Mouse (Mus musculus) lung, adult 2 months (tissue): ENCODE results near the gene Pfn3. TPM values are rescaled to one million over a fixed set of nuclear protein-coding genes. Genes with fewer than 3 reads are reported as not detected.

ENCODE experiments used
- DNase-seq: peaks from one replicate; pipeline ENCODE4 v3.0.0; 2022
- H3K4me1 ChIP-seq: fragments of 200-500 bp; 2 replicates; pipeline ENCODE4 v1.6.1; 2011; ENCODE audit warnings: low read length; ENCODE audit not compliant: control insufficient read depth, insufficient read depth
- H3K4me3 ChIP-seq: fragments of 200-500 bp; replicated peaks from 2 replicates; pipeline ENCODE3; 2011; ENCODE audit warnings: low read depth, mild to moderate bottlenecking, control low read depth, low read length; ENCODE audit errors: extremely low read depth
- CTCF ChIP-seq: fragments of 200-500 bp; IDR thresholded peaks from 2 replicates; pipeline ENCODE4 v1.5.1; 2011; ENCODE audit warnings: mild to moderate bottlenecking, low read length, control low read depth; ENCODE audit not compliant: insufficient read depth
- POLR2A ChIP-seq: fragments of 200-500 bp; IDR thresholded peaks from 2 replicates; pipeline ENCODE4 v1.6.1; 2011; ENCODE audit warnings: low read depth, mild to moderate bottlenecking, control low read depth, low read length, borderline replicate concordance; ENCODE audit errors: extremely low read depth
- WGBS: fragments of 180-500 bp; shearing (Covaris S2); methylation state at CpG from one replicate; pipeline ENCODE4 v1.1.7; 2018; 5-methylcytosine and 5-hydroxymethylcytosine counted together
- polyA plus RNA-seq: library from polyadenylated mRNA; depleted of rRNA; stranded (reverse); fragments of >200 nt; gene quantifications from 2 replicates; pipeline ENCODE4 v1.2.3, GENCODE M21; 2012

Gene Pfn3
- polyA plus RNA-seq, 1 experiment: not detected

DNA sequence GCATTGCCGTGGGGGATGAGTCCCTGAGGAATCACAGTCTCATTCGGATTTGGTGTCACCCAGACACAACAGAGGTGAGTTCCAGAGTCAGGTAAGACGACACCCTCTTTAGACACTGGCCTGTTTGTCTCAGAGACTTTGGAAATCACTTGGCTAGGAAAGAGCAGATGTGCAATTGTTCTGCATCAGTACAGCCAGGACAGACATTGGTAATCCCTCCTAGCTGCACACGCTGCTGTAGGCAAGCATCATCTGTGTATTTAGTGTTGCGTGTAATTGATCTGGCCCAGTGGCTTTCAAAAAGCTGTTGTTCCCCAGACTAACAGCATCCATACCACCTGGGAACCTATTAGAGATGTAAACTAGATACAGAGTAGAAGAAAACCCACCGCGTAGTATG, 11.8 kb downstream of the Pfn3 start:
- no peaks in the 10 kb centered on the region for H3K4me1 ChIP-seq
- no peak for TF ChIP-seq POLR2A
- no peak for TF ChIP-seq CTCF
- DNase-seq: no peak
- 74% methylated on average over 7 of the region's 7 CpGs for WGBS
- H3K4me3 ChIP-seq: no peak overlapping the region

DNA sequence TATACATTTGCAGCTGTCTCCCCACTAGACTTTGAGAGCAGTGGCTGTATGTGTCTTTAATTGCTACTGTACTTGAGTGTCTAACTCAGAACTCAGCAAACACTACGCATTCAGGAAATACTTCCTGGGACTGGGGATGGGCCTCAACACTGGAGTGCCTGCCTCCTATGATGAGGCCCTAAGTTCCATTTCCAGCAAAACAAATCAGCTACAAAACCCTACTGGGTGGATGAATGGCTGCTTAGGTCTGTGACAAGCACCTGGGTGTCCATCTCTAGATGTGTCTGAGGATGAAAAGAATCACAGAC, 15.0 kb downstream of the Pfn3 start:
- no peak overlapping the region for H3K4me3 ChIP-seq
- WGBS: 27% methylated on average over 1 of the region's 1 CpGs
- no peak for TF ChIP-seq POLR2A
- no peak for TF ChIP-seq CTCF
- H3K4me1 ChIP-seq: no peaks in the 10 kb centered on the region
- DNase-seq: no peak

DNA sequence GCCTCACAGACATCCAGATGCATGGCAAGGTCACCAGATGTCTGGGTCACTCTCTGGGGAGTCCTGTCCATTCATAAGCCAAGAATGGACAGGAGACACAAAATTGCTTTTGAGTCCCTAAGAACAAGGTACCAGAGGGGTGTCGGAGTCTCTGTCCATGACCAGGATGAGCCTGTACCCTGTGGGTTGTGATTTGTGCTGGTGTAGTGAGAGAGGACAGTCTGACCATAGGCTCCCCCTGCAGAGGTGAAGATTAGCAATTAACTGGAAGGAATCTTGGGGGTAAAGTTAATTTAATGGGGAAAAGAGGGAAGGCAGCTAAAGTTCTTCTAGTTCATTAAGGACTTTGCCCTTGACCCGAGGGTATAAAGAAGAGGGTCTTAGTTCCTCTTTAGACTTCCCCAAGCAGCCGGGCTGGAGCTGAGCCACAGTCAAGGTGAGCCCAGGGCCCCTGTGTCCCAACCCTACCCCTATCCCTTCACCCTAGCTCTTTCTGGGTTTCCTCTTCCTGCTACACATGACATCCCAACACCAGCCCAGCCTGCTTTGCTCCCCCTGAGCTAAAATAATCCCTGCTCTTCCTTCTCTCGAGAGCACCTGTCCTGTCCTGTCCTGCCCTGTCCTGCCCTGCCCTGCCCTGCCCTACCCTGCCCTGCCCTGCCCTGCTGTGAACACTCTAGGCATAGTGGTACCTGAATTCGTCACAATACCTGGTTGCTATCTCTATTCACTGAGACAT, 15.6 kb downstream of the Pfn3 start:
- H3K4me3 ChIP-seq: no peak overlapping the region
- WGBS: 55% methylated on average over 5 of the region's 5 CpGs
- H3K4me1 ChIP-seq: no peaks in the 10 kb centered on the region
- no peak for DNase-seq
- TF ChIP-seq CTCF: no peak
- TF ChIP-seq POLR2A: no peak

DNA sequence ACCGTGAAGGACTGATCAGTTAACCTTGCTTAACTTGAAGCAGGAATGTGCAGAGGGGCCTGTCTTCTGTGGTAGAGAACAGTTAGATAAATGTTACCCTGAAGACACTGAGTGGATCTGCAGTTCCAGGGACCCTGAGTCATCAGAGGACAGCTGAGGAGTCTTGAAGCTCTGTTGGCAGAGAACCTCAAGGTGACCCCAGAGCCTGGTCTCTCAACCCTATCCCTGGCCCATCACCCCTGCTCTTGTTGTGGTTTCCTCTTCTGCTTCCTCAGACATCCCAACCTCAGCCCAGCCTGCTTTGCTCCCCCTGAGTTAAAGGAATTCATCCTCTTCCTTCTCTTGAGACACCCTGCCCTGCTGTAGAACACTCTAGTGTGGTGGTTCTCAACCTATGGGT, 16.9 kb downstream of the Pfn3 start, which contains the start of gene Slc34a1:
Gene Slc34a1, plus strand, starts transcription at position 100 of the 400 bp plus-strand sequence.
- WGBS: 65% methylated on average over 1 of the region's 1 CpGs
- no peak for TF ChIP-seq CTCF
- no peaks in the 10 kb centered on the region for H3K4me1 ChIP-seq
- no peak for DNase-seq
- no peak within 1 kb of the TSS for H3K4me3 ChIP-seq

DNA sequence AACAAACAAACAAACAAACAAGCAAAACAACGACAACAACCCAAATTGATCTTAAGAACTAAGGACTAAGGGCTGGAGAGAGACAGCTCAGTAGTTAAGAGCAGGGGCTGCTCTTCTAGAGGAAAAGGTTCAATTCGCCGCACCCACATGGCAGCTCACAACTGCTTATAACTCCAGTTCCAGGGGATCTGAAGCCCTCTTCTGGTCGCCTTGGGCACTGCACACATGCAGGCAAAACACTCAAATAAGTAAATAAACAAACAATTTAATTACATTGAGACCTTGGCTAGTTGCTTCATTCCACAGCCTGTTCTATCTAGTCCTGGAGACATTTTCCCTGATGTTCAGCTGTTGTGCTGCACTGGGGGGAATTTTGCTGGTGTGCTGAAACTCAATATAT, 22.1 kb downstream of the Pfn3 start:
- no peak for DNase-seq
- 69% methylated on average over 4 of the region's 4 CpGs for WGBS
- H3K4me3 ChIP-seq: no peak overlapping the region
- TF ChIP-seq POLR2A (no peak), CTCF (peak; percentile 34; the same call in 1 of the 2 replicates)
- no peaks in the 10 kb centered on the region for H3K4me1 ChIP-seq

DNA sequence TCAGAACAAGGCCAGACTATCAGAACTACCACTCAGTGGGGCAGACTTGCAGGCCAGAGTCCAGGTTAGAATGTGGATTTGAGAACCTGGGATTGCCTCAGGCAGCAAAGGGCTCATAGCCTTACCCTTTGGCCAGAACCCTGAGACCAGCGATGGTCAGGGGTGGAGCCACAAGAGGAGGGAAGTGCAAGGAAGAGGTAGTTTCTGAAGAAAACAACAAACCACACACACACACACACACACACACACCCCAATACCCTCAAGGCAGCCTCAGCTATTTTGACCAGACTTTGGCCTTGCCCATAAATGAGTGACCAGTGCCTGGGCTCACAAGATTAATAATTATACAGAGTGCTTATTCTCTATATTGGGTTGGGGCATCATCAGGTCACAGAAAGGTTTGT, 23.4 kb downstream of the Pfn3 start:
- 72% methylated on average over 1 of the region's 1 CpGs for WGBS
- Histone ChIP-seq H3K4me3 (no peak overlapping the region), H3K4me1 (no peaks in the 10 kb centered on the region)
- TF ChIP-seq CTCF: no peak
- no peak for TF ChIP-seq POLR2A
- no peak for DNase-seq

DNA sequence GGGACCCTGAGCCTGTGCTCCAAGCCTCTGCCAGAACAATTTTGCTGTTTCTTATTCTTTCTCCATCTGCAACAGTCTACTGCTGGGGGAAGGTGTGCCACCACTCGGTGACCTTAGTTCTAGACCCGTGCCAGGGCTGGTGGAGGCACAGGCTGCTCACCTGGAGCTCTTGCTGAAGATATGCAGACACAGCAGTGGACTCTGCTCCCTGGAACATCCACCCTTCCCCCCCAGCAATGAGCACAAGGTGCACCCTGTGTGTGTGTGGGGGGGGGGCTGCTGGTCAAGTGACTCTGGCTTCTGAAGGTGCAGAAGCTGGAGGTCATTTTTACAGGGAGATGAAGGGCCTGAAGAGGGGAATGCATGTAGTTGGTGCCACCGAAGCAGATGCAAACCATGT, 24.4 kb downstream of the Pfn3 start:
- H3K4me1 ChIP-seq: no peaks in the 10 kb centered on the region
- no peak for DNase-seq
- no peak for TF ChIP-seq CTCF
- no peak for TF ChIP-seq POLR2A
- no peak overlapping the region for H3K4me3 ChIP-seq
- WGBS: 81% methylated on average over 3 of the region's 3 CpGs

DNA sequence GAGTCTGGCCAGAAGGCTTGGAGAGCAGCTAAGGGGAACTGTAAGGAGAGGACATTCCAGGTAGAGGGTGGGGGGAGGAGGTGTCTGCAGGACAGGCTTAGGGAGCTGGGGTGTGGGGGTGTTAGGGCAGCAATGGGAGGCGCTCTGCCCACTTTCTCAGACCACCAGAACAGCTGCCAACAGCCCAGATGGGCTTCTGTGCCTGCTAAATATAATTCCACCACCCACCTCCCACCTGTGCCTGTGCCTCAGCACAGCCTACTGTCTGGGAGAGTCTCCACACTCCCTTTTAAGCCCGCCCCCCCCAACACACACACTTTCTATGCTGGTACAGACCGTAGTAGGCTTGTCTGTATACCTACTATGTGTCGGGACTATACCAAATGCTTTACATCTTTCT, 33.2 kb downstream of the Pfn3 start:
- Histone ChIP-seq H3K4me1 (no peaks in the 10 kb centered on the region), H3K4me3 (no peak overlapping the region)
- no peak for TF ChIP-seq POLR2A
- TF ChIP-seq CTCF: no peak
- DNase-seq: no peak
- WGBS: 82% methylated on average over 4 of the region's 4 CpGs

DNA sequence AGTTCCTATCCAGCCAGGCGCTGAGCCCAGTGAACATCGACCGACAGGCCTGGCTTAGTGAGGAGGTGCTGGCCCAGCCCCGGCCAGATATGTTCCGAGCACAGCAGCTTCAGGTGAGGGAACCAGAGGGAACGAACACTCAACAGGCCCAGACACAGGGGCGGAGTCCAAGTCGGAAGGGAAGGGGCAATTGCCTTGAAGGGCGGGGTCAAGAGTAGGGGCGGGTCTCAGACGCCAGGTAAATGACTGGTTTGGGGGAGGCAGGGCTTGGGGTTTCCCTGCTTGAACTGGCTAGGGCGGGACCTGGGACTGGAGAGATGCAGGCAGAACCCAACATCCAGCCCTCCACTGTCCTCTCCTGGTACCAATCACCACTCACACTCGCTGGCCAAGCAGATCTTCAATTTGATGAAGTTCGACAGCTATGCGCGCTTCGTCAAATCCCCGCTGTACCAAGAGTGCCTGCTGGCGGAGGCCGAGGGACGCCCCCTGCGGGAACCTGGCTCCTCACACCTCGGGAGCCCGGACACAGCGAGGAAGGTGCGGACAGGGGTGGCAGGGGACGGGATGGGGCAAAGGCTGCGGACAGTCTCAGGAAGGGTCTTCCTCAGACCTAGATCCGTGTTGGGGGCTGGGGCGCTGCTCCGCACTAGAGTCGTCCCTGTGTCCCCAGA, 36.0 kb downstream of the Pfn3 start:
- no peak overlapping the region for H3K4me3 ChIP-seq
- WGBS: 33% methylated on average over 32 of the region's 32 CpGs
- TF ChIP-seq CTCF: no peak
- no peak for TF ChIP-seq POLR2A
- DNase-seq: no peak
- H3K4me1 ChIP-seq: no peaks in the 10 kb centered on the region

DNA sequence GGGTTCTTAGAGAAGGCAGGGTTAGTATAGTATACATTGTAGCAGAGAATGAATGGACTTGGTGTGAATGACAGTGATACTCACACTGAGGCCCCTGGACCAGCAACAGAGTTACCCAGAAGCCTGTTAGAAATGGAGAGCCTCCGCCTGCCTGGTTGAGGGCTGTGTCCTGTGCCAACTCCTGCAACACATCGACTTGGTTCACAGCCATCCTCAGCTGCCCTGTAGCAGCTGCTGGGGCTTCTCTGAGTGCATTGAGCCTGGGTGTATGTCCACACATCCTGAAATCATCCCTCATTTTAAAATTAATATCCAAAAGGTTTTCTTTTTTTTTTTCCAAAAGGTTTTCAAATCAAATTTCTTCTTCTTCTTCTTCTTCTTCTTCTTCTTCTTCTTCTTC, 39.2 kb downstream of the Pfn3 start:
- WGBS: 40% methylated on average over 2 of the region's 2 CpGs
- H3K4me1 ChIP-seq: no peaks in the 10 kb centered on the region
- no peak overlapping the region for H3K4me3 ChIP-seq
- DNase-seq: no peak
- TF ChIP-seq CTCF (no peak), POLR2A (no peak)
